Mouse (Mus musculus) liver, postnatal 0 days (tissue): ENCODE results near the gene Vsx2.

Experiments used
- CTCF ChIP-seq: sonication (generic); IDR thresholded peaks from 2 replicates; pipeline ENCODE4 v1.5.1; 2016; ENCODE audit warnings: antibody characterized with exemption, low read depth
- EP300 ChIP-seq: IDR thresholded peaks from 2 replicates; pipeline ENCODE4 v1.6.1; 2016; ENCODE audit warnings: antibody characterized with exemption, low read depth, mild to moderate bottlenecking

DNA sequence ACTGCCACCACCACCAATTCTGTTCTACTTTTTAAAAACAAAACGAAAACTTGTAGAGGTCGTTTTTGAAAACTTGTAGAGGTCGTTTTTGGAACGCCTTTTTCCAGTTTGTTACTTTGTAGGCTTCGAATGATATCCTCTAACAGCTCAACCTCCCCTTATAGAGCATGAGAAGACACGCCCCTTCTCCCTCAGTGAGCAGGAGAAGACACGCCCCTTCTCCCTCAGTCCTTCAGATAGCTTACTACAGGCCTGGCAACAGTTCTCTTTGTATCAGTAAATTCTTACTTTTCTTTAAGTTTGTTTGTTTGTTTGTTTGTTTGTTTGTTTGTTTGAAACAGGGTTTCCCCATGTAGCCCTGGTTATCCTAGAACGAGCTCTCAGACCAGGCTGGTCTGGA, 14.3 kb upstream of the Vsx2 start:
- TF ChIP-seq CTCF (no peak), EP300 (no peak)
